Mouse (Mus musculus) activated CD4-positive, CD25-positive, alpha-beta regulatory T cell, adult 4 months (primary cell): ENCODE data around the gene Igflr1. TPM values are rescaled to one million over a fixed set of nuclear protein-coding genes. Genes with fewer than 3 reads are reported as not detected.

ENCODE experiments used
- ATAC-seq: one replicate; pipeline ENCODE4 v1.8.0; 2017
- polyA plus RNA-seq, 2 experiments: library from polyadenylated mRNA; unstranded; fragments of 100-300 nt; shearing (Covaris generic); gene quantifications; one replicate each; pipeline ENCODE4 v1.2.1; 2017

Igflr1 gene
- polyA plus RNA-seq, result 100 to 1,000 TPM; 162 to 234 TPM

DNA sequence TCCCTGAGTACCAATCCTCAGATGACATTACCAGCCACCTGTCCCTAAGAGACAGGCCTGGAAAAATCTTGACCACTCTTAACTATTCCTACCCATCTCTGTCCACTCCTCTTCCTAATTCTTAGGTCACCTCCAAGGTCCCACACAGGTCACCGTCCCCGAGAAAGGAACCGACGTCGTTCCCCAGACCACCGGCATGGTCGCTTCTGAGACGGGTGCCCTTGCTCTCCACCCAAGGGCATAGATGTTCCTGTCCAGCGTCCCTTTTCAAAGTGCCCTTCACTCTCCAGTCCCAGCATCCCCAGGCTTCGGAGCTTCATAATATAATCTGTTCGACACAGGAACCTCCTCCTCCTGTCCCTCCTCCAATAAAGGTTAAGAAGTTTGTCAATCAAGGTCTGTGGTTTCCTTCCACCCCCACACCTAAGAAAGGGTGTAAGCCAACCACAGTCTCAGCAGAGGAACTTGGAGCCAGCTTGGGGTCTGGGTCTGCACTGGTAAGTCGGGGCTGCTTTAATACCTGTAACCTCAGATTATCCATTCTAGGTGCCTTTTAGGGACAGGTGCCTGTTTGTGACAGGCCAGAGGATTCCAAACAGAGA lies at the start of gene Igflr1:
Gene Igflr1, plus strand, starts transcription at position 458 of the 602 bp plus-strand sequence.
- ATAC-seq, result peak; percentile 56

DNA sequence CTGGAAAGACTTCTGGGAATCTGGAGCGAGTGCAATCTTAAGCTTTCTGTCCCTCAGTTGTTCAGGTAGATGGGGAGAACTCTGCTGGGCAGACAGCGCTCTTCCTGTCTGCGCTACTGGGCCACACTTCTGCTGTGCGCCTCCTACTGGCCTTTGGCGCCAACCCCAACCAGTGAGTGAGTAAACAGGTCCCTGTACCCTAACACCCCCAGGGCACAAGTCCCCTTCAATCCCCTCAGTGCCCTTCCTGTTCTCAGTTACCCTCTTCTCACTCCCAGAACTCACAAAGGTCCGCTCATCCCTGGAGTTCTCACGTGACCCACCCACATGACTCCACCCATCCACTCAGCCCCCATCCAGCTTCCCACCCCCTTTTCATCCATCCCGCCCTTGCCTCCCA lies 46.9 kb upstream of the Igflr1 start:
- ATAC-seq, result no peak

DNA sequence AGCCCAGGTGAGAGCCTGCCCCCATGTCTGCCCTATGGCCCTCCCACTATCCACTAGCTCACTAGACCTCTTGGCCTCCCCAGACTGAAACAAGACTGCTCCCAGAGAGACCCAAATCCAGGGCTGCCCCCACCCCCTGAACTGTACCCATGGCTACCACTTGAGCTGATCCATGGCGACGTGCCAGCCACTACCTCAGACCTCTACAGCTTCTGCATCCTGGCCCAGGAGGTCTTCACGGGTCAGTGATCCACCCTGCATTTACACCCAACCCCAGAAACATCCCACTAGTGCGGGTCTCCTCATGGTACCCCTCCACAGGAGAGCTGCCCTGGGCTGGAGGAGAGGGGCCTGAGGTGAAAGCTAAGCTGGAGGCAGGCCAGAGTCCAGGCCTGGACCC lies 44.8 kb upstream of the Igflr1 start:
- no peak for ATAC-seq

DNA sequence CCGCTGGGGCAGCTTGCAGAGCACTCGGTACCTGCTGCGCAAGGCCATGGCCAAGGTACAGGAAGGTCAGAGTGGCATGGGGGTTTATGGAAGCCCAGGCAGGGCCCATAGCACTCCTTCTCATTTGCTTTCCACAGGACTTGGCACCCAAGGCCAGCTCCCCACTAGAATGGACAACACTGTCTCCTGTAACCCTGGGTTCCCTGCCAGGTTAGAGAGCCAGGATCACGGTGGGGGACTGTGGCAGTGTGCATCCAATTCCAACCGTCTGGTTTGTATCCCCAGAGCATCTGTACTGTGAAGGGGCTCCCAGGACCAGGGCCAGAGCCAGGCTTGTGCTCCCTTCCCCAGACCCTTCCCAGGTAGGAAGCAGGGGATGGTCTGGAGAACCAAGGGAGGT lies 44.4 kb upstream of the Igflr1 start:
- no peak for ATAC-seq

DNA sequence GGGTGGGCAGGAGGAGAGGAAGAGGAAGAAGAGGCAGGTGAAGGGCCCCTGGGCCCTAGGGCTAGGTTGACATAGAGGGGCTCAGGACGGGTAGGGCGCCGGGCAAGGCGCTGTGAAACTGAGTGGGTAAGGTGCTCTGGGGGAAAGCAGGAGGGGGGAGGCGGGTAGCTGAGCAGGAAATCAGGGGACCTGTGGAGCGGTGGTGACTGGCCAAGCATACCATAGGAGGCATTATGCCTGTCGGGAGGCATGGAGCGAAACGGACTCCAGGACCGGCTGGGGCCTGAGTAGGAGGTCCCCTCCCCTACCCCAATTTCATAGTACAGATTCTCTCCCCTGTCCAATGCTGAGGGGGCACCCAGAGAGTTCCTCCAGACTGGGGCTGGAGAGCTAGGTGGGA lies 42.4 kb upstream of the Igflr1 start:
- no peak for ATAC-seq

DNA sequence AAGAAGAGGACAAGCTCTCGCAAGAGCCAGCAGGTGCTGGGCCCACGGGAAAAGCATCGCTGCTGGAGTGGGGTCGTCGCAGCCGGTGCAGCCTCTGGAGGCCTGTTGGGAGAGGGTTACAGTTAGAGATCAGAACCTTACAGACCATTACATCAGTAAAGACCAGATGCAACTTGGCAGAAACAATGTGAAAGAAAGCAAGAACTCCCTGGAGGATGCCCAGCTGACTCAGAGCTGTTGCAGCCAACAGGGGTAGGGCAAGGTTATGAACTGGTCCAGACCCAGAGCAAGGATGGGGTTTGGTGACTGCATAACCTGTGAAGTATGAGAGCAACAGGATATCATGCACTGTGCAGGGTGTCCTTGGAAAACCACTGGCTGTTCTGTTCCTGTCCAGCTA lies 40.7 kb upstream of the Igflr1 start:
- ATAC-seq, result no peak

DNA sequence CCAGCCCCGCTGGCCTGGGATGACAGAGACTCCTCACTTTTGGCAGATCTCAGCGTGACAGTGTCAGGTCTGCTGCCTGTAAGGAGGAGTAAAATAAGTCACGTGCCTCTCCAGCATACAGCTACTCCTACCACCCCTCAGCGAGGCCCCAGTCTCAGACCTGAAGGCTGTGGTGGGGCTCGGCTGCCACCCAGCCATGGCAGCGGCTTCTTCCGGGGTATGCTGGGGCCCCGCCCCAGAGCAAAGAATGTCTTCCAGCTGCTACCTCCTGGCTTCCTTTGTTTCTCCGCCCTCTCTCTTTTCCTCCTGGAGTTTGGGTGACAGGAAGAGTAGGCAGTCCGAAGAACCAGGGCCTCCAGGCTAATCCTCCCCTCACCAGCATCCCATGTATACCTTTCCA lies 39.3 kb upstream of the Igflr1 start:
- no peak for ATAC-seq

DNA sequence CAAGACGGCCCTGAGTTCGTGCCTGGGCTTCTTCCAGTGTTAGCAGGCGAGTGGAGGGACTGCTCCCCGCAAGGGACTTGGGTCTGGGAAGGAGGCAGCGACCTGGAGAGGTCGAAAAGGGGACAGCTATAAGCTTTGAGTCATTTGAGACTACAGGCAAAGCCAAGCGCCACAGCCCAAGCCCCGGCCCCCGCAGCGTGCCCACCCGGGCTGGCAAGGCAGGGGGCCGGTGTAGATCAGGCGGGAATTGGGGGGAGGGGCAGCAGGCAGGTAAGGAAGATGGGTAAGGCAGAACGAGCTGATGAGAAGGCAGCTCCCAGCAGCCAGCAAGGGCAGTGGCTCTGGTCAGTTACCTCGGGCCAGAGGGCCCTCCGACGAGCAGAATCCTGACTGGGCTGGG lies 38.8 kb upstream of the Igflr1 start:
- ATAC-seq, result no peak

DNA sequence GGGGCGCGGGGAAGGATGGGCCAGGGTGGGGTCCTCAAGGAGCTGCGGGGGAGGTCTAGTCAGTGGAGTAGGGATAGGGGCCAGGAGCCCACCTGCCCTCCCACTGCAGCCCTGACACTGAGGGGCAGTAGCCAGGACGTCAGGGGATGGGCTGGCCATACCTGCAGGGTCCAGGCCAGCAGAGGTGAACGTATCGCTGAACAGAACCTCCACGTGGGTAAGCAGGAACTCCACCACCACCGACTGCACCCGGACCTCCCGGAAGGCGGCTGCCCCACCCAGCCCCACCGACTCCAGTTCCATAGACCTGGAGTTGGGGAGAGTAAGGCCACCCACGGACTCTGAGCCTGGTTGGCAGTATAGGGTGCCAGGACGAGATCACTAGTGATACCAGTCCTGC lies 38.2 kb upstream of the Igflr1 start:
- no peak for ATAC-seq

DNA sequence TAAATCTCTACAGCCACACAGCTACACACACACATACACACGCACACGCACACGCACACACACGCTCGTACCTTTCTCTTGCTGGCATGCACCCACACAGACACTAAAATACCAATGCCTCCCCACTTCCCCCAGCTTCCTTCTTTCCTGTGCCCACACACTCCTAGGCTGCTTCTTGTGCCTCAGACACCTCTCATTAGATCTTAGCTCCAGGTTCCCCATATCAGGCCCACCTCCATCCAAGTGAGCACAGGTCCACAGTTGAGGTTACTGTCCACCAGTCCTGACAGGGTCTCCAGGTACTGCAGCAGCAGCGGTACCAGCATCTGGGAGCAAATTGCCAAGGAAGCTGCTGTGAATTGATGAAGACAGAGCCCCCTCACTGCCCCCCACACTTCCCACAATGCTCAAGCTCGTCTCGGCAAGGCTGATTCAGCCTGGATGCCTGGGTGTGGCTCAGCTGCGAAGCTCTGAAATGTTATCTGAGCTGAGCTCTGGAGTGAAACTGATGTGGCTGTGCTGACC lies 33.9 kb upstream of the Igflr1 start:
- ATAC-seq, result no peak

DNA sequence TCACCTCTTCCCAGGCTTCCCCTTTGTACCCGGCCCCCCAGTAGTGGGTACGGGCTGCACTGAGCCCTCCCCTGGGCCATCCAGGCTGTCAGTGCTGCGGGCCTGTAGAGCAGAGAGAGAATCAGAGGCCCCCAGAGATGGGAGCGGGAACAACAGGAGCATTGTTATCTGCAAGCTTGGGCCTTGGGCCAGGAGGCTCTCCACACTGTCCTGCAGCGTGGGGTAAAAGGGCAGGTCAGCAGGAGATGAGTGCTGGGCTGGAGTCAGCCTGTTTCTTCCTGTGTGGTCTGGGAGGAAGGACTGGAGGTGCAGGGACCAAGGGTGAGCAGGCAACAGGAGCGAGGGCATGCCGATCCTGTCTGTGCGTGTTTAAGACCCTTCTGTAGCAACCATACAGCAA lies 32.3 kb upstream of the Igflr1 start:
- no peak for ATAC-seq

DNA sequence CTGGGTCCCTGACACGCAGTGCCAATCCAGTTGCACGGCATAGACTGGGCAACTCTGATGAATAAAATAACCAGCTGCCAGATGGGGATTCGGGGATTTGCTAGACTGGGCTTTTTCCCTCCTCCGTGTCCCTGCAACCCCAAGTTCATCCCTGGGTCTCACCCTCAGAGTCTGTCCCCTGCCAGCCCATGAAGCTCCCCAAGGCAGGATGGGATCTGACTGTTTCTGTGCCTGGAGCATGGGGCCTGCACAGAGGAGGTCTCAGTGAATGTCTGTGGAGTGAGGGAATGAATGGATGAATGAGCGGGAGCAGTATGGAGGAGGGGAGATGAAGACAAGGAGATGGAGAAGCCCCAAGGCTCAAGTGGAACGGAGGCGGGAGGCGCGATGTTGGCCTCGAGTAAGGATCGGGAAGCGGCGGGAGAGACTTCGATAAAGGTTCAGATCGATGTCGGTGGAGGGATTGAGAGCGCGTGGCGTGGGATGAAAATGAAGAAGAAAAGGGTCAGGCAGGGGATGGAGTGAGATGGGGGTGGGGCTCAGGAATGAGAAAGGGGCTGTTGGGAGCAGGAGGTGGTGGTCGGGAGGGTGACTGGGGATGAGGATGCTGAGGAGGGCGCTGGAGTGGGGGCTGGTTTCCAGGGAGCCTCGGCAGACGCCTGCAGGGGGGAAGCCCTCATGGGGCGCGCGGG lies 31.1 kb upstream of the Igflr1 start:
- ATAC-seq, result no peak

DNA sequence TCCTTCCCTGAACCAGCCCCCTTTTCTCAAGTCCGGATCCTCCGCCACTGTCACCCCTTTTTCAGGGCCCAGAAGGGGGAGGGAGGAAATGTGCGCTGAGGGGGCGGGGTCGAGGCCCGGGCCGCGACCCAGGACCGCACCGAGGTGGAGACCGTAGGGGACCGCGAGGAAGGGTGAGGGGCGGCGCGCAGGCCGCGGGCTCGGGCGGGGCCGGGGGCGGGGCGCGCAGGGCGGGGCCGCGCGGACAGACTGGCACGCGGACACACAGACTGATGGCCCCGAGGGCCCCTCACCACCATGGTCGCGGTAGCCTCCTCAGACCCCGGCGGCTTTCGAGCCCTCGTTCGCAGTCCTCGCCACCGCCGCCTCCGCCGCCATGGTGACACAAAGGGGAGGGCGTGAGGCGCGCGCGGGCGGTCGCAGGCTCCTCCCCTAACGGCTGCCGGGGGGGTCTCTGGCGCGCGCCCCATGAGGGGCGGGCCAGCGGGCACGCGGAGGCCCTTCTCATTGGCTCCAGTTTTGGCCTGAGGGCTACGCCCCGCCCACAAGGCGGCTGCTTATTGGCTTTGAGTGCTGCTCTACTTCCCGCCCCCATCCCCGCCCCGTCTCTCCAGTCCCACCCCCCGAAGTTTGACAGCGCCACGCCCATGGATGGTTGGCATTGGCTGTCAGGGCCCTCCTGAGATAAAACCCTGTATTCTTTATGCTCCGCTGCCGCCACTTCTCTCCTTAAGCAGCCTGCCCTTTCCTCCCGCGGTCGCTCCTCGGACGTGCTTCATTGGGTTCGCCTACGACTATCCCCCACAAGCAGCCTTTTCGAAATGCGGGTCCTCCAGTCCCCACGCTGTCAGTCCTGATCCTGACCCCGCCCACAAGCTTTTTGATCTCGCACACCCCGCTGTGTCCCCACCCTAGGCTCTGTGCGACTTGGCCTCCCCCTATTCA lies 30.3 kb upstream of the Igflr1 start, which contains the start of gene Arhgap33:
Gene Arhgap33, minus strand, starts transcription at position 428 of the 945 bp plus-strand sequence.
- peak; percentile 91 for ATAC-seq

DNA sequence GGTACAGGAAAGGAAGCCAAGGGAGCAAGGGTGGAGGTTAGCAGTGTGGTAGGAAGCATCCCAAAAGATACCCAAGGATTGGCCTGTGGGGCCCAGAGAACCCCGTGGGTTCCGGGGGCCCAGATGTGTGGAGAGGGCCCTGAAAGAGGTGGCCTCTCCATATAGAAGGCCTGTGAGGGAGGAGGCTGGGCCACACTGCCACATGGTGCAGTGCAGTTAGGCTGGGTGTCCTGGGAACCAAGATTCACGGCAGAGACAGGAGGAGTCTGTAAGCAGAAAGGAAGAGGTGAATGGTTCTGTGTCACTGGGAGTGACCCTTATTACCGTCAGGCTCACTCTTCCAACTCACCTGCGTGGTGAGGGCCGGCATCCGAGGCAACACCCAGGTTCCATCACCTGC lies 24.7 kb upstream of the Igflr1 start:
- ATAC-seq, result no peak

DNA sequence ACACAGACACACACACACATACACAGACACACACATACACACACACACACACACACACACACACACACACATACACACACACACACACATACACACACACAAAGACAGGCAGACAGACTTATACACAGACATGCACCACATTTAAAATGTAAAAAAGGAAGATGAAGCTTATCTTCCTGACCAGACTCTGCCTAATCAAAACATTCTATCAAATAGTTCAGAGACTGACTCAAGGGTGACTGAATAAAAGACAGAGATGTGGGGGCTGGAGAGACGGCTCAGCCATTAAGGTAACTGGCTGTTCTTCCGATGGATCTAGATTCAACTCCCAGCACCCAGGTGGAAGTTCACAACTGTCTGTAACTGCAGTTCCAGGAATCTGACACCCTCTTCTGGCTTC lies 20.9 kb upstream of the Igflr1 start:
- no peak for ATAC-seq

DNA sequence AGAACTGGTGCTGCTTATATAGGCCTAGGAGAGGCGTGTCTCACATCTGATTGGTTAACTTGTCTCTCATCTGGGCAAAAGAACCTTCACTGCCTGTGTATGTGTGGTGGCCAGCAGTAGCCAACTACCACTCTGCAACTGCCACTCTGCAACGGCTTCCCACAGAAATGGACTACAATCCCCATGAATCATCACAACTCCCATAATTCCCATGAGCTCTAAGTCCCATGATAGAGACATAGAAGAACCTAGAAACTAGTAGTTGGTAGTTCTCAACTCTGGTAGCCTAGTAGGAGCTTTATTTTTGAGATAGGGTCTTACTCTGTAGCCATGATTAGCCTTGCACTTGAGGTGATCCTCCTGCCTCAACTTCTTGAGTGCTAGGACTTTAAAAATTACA lies 15.3 kb upstream of the Igflr1 start:
- ATAC-seq, result no peak

DNA sequence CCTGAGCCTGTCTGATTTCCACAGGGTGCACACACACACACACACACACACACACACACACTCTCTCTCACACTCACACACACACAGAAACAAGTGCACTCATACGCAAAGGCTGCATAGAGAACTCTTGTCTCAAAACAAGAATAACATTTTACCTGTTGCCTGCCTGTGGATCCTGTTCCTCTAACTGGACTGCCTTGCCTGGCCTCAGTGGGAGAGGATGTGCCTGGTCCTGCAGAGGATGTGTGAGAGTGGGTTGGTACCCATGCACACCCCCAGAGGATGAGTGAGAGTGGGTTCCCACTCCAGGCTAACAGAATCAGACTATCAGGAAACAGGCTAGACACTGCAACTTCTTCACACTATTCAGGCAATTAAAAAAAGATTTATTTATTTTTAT lies 14.6 kb upstream of the Igflr1 start:
- no peak for ATAC-seq

DNA sequence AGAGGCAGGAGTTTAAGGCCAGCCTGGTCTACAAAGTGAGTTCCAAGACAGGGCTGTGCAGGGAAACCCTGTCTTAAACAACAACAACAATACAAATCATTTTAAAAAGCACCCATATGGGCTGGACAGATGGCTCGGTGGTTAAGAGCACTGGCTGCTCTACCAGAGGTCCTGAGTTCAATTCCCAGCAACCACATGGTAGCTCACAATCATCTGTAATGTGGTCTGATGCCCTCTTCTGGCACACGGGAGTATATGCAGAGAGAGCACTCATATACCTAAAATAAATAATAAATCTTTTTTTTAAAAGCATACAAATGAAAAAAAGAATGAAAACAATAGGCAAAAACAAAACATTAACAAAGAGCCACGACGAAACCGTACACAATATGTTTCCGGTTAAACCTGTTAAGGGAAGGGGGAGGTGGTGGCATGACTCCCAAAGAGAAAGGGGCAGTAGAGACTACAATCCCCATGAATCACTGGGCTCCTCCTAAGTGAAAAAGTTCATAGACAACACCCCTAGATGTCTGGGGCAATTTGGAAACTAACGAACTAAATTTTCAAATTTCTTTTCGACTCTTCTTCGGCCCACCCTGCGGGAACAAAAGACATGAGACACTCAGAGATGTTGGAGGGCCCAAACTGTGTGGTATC lies 13.7 kb upstream of the Igflr1 start:
- ATAC-seq, result peak; percentile 61

DNA sequence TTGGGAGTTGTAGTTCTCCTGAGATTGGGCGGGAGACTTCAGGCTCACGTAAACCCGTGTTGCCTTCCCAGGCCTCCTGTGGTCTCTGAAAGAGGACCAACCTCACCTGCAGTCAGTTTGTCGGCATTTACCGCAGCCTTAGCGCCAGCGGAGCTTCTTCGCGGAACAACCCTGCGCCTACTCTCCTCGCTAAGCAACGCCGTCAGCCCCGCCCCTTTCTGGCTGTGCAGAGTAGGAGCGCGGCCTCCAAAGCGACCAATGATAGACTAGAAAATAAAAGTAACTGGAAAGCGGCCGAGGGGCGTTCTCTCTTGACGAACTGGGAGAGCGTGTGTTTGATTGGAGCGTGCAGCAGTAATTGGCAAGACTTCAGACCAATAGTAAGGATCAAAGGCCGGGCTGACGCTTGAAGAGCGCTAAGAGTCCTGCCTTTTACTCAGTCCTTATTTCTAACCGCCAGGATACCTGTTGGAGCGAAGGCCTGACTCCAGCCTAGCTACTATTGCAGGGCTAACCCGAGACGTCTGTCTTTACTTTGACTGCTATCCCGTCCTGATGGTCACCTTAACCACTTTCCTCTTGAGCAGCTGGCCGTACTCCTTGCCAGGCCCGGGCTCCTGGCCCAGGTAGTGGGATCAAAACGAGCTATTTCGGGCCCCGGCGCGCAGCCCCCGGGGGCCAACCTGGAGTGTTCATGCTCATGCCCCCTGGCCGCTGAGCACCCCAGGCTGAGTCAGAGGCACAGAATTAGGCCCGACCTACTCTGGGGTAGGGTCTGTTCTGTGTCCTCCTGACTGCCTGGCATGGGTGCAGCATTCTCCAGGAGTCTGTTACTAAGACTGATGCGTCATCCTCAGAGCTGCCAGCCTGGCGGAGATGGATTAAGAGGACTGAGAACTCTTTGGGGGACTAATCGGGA lies 12.9 kb upstream of the Igflr1 start, which contains the start of the genes Hspb6 and Proser3:
Gene Hspb6, plus strand, starts transcription at position 77 of the 919 bp plus-strand sequence.
Gene Proser3, minus strand, starts transcription at position 198 of the 919 bp plus-strand sequence.
- peak; percentile 93 for ATAC-seq

DNA sequence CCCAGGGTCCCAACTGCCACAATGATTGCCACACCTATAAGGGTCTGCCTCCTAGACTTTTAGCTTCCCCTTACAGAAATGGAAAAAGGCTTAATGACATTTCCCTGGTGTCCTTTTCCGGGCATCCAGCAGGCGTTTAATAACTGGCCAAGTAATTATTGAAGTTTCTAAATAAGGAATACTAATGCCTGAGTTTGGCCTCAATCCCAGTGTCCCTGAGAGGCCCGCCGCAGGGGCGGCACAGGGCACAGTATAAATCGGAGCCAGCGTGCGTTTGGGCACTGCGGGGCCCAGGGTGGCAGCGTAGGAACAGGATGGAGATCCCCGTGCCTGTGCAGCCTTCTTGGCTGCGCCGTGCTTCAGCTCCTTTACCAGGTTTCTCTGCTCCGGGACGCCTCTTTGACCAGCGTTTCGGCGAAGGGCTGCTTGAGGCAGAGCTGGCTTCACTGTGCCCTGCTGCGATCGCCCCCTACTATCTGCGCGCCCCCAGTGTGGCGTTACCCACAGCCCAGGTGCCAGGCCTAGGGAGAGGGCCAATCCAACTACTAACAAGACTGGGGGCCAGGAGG lies 12.1 kb upstream of the Igflr1 start:
- ATAC-seq, result no peak
